Mouse (Mus musculus) adrenal gland (tissue): Measurements from ENCODE around the gene Lmf1.

Experiments used
- intact Hi-C: fragments of 180-260 bp; cut with DNase I; formaldehyde crosslinking; loops from one replicate; pipeline ENCODE4 v1.15.1; 2025

The Lmf1 gene

DNA sequence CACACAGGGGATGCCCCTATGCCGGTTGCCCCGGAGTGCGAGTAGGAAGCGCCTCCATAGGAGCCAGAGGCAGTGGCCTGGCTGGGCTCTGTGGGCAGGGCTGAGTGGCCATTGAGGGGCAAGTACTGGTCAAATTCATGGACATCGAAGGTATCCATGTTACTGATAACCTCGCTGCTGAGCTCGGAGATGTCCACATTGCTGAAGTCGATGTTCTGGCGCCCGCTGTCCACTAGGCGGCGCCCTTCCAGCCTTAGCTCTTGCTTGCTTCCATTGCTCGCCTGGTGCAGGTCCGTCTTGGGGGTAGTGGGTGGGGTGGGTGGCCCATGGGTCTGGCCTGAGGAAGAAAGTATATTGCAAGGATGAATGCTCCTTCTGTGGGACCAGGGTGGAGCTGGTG lies 11.1 kb upstream of the Lmf1 start:
- intact Hi-C loops: loop anchor here (1.0 kb wide), 1 partner anchor 131 kb away; no protein-coding TSS in a partner anchor

DNA sequence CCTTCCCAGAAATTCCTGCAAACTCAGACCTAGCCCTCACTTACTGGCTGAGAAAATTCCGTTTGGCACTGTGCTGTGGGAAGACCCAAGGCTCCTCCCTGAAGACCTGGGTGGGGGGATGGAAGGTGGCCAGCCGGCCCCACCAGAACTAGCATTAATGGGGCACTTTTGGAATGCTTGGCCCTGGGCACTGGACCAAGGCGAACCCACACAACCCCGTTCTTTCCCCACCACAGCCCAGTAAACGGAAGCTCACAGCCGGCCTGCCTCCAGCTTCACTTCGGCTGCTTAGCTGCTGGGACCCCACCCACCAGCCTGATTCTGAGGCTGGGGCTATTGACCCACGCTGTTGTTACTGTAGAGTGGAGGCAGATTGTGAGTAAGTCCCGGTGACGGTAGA lies 10.7 kb upstream of the Lmf1 start:
- intact Hi-C loops: loop anchor here (1.0 kb wide), 1 partner anchor 130 kb away; no protein-coding TSS in a partner anchor

DNA sequence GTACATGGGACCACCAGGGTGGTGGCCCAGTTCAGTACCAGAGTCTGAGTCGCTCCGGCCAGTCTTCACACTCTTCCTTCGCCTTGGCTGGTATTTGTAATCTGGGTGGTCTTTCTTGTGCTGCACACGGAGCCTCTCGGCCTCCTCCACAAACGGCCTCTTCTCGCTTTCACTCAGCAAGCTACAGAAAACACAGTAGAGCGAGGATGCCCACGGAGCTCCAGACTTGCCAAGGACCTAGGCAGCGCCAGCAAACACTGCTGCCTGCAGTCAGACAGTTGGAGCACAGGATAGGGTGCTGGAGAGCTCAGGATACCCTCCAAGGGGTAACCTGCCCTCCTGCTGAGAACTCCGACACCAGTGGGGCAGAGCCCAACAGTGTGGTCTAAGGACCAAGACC lies 10.0 kb upstream of the Lmf1 start:
- intact Hi-C loops: loop anchor here (1.0 kb wide), 1 partner anchor 129 kb away; no protein-coding TSS in a partner anchor

DNA sequence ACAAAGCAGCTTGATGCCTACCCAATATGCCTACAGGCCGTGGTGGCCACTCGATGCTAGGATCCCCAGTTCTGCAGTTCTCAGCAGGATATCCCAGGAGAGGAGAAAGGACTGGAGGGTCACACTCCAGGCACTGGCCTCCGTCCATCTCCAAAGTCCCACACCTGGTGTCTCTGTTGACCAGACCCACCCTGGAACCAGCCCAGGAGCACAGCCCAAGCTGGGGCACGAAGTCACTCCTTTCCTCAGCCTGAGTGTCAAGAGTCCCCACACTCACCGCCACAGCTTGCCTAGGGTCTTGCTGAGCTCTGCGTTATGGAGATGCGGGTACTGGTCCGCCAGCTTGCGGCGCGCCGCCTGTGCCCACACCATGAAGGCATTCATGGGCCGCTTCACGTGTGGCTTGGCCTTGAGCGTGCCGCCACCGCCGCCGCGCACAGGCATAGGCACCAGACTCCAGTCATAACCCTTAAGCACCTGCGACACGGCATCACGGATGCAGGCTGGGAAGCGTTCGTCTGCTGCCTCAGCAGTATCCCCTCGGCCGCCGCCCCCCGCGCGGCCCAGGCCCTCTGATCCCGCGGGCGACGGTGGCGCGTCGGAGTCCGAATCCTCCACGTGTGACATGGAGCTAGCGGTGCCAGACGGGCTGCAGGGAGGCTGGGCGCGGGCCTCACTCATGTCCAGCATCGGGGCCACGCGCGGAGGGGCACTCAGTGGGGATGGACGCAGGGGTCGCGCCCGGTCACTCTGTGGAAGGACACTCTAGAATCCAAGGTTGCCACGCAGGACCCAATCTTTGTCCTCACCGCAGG lies 8.8 kb upstream of the Lmf1 start:
- intact Hi-C loops: loop anchor here (10.0 kb wide), 1 partner anchor 225 kb away; the partner anchor contains the start of genes AC134908.4, Fam173a and Metrn

DNA sequence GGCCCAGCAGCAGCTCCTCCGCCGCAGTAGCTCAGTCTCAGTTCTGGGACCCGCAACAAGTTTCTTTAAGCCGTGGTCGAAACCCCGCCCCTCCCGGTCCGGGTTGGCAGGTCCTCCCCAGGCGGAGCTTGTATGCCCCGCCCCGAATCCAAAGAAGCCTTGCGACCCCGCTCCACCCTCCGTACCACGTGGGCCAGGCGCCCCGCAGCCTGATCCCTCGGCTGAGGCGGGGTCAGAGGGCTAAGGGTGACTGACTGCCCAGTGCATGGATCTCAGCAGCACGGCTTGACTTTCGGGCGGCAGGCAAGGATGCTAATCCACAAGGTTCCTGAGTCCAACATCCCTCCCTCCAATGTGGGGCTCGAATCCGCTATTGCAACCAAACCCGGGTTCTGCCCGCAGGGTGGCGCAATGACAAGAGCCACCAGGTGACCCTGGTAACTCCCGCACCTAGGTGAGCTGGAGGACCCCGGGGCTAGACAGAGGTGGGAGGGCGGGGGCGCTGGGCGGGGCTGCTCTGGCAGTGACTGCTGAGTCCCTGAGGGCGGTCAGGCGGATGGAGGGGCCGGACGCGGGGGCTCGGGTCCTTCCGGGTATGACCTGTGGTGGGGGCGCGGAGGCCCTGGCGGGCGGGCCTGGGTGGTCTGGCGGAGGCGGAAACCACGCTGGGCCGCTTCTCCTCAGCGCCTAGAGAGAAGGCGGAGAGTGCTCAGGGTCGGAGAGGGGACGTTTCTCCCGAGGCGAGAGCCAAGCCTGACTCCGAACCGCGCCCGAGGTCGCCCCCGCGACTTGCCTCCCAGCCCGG lies 8.0 kb upstream of the Lmf1 start, which contains the start of gene Sox8:
TSS of gene Sox8 (minus strand) at position 39 of the 805 bp plus-strand sequence.
- intact Hi-C loops: loop anchor here (10.0 kb wide), 1 partner anchor 224 kb away; the partner anchor contains the start of genes AC134908.4, Fam173a and Metrn

DNA sequence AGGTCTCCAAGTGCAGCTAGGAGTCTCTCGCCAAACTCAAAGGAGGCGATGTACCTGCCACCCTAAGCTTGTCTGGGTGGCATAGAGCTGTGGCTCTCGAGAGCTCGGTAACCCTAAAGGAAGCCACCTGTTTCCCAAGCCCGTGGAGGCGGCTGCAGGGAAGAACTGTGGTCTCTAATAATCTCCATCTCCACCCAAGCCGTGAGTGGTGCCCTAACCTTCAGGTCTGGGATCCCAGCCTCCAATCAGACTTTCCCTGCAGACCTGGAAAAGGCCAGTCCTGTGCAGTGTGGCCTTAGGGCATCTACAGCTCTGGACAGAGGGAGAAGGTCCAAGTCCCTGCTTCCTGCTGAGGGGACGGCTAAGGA lies 7.4 kb upstream of the Lmf1 start:
- intact Hi-C loops: loop anchor here (10.0 kb wide), 1 partner anchor 223 kb away; the partner anchor contains the start of genes AC134908.4, Fam173a and Metrn

DNA sequence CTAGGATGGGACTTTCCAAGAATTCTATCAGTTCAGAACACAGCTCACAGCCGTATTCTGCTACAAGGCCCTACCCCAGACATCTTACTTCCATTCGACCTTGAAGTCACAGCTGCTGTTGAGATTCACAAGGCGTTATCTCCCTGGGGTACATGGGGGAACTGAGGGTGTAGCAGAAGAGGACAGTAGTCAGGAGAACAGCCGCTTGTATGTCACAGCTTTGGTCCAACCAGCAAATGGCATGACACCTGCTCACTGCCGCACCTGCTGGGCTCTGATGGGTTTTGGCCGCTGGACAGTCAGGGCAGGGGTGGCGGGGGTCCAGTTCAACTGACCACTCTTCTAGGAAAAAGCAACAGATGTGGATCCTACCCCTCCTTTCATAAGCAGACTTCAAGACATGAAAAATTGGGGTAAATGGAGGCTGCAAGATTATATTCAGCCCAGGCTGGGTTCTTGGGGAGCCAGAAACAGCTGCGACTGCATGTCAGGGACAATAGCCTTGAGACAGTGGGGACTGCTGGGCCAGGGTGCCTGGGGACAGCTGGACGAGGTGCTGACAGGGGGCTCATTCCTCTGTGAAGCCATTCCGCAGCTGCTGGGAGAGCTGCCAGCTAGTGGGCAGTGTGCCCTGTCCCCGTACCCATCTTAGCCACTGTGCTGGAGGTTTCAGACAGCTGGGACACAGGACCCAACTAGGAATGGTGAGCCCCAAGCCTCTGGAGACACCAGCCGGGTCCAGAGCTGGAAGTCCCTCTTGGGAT lies 3.5 kb upstream of the Lmf1 start:
- intact Hi-C loops: loop anchor here (10.0 kb wide), 1 partner anchor 219 kb away; the partner anchor contains the start of genes AC134908.4, Fam173a and Metrn

DNA sequence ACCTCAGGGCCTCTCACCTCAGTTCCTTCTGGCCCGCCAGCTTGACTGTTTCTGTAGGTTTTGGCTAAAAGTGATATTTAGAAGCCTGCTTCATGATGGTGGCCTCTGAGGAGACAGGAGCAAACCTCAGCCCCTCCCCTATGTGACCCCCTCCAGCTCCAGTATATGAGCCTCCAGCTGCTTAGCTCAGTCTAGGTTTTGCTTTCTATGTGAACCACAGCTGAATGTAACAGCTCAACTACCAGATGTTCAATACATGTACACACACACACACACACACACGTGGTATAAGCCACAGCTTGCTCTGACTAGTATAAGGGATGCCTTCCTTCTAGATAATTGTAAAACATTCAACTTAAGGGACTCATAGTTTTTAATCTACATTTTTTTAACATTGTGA lies 2.9 kb upstream of the Lmf1 start:
- intact Hi-C loops: loop anchor here (10.0 kb wide), 1 partner anchor 219 kb away; the partner anchor contains the start of genes AC134908.4, Fam173a and Metrn

DNA sequence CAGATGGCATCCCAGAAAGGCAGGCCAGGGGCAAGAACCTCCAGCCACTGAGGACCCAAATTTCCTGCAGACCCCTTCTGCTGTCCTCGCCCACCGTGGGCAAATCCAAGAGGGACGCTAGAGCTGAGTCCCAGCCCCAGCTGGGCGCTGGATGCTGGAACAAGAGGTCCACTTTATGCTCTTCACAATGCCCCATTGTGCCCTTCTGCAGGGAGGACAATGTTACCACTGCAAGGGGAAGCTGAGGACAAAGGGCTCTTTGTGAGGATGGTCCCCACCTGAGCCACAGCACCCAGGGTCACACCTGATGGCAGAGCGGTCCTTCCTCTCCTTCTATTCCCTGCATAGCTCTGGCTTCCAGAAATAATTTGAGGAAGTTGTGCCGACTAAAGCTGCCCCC lies 1.6 kb upstream of the Lmf1 start:
- intact Hi-C loops: loop anchor here (10.0 kb wide), 1 partner anchor 218 kb away; the partner anchor contains the start of genes AC134908.4, Fam173a and Metrn

DNA sequence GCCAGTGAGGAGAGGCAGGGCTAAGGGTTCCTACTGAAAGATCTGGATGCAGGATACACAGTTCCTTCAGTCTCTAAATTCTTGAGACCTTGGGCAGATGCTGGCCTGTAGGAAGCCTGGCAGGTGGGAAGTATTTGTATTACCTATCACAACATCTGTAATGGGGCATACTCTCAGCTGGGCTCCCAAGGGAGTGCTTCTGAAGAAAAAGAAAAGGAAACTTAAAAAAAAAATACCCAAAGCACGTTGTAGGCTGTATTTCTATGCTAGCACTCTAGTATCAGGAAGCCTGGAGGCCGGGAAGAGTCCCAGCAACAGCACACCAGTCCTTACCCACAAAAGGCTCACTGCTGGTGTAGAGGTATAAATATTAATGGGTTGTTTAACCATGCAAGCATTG lies 1.2 kb upstream of the Lmf1 start:
- intact Hi-C loops: loop anchor here (10.0 kb wide), 1 partner anchor 217 kb away; the partner anchor contains the start of genes AC134908.4, Fam173a and Metrn

DNA sequence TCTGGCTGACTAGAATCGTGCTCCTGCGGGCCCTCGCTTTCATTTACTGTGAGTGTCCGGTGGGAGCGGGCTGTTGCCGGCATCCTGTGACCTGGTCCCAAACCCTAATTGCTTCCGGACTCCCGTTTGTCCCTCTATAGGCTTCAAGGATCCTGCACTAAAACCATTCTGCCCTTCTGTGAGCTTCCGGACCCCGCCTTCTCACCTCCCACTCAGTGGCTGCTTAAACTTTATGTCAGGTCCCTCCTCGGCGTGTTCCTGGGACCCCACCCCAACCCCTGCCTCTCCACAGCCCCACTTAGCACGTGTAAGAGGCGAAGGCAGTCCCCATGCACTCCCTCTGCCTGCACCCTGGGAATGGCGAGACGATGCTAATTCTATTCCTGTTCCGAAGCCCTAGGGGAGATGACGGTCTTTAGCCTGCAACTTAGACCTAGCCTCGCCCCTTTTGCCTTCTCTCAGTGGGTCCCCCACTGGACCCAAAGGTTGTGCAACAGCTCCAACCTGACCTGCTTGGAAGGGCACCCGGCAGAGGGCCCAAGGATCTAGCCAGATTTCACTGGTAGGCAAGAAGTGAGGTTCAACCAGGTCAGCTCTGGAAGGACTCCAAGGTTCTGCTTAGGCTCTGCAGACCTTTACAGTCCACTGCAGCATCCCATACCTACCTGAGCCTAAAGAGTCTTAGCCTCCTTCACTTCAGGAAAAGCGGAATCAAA lies 605 bp downstream of the Lmf1 start:
- intact Hi-C loops: loop anchor here (10.0 kb wide), 1 partner anchor 215 kb away; the partner anchor contains the start of genes AC134908.4, Fam173a and Metrn

DNA sequence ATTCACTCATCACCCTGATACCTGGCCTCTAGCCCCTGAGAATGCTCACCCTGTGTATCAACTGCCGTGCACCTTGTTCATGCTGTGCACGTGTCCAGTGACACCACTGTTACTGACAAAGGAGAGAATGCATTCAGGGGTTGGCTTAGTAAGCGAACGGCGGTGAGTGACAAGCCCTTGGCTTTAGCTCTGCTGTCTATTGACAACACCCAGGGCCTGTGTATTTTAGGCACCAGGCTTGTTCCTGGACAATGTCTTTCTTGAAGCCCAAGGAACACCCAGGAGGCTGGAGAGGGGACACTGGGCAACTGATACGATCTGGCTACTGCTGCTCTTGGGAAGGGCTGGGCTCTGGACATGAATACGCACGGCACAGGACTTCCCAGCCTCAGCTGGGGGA lies 3.2 kb downstream of the Lmf1 start:
- intact Hi-C loops: no loop called here

DNA sequence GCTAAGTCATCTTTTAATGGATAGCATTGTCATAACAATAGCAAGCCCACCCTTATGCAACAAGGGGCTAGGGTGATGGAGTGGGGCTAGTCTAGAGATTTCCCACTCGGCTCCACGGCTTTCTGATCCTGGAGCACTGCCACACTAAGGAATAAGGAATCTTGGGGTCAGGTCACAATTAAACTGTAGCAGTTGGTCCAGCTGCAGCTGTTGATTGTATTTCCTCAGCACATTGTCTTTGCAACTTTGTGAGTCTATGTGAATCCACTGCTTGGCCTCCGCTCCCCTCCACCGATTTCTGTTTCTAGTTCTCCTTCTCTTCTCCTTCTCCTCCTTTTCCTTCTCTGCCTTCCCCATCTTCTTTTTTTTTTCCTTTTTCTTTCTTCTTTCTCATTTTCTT lies 4.2 kb downstream of the Lmf1 start:
- intact Hi-C loops: no loop called here

DNA sequence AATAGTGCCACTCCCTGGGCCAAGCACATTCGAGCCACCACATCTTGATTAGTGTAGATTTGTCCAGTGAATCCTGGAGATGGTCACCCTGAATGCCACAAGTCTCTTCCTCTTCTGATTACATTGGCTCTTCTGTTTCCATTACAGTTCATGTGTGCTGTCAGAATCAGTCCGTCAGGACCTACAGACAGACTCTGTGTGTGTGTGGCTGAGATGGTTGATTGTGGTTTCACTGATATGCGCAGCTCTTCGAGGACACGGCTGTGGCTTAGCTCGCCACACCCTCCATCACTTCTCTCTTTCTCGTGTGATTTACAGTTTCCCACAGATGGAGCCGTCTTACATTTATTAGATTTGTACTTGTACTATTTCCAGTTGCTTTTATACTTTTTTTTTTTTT lies 5.0 kb downstream of the Lmf1 start:
- intact Hi-C loops: no loop called here

DNA sequence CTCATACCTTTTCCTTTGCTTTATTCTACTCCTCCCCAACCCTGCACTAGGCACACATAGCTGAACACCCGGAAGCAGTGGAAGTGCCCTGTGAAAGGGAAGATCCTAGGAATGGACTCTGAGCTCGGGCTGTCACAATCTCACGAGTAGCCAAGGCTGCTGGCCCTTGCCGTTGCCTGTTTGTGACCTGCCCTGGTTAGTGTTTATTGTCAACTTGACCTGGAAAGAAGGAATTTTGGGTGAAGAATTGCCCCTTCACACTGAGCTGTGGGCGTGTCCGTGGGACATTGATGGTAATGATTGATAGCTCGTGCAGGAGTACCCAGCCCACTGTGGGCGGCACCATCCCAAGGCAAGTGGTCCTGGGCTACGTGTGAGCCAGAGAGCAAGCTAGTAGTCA lies 5.8 kb downstream of the Lmf1 start:
- intact Hi-C loops: no loop called here

DNA sequence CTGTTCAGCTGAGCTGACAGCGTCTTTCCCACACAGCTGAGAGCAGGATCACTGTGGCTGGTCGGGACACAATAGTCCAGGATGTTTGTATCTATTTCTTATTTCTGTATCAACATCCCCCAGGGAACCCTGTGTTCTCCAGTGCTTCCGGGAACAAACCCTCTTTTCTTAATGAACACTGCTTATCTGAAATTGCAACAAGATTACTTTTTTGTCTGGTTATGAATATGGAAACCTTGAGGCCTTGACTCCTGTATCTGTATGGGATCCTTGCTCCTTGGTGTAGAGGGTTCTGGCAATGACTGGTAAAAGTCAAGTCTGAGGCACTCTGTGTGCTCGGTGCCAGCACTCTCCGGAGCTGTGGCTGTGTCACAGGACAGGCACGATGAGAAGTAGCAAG lies 11.2 kb downstream of the Lmf1 start:
- intact Hi-C loops: no loop called here

DNA sequence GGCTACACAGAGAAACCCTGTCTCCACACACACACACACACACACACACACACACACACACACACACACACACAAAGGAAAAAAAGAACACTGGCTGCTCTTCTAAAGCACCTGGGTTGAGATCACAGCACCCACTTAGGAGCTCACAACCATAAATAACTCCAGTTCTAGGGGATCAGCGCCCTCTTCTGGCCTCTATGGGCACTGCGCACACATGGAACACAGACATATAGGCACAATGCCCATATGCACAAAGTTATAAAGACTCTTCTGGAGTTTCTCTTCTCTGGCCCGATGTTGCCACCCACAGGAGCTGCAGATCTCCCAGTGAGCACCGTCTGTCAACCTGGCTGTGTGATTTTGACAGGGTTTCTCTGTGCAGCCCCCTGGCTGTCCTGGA lies 12.1 kb downstream of the Lmf1 start:
- intact Hi-C loops: no loop called here

DNA sequence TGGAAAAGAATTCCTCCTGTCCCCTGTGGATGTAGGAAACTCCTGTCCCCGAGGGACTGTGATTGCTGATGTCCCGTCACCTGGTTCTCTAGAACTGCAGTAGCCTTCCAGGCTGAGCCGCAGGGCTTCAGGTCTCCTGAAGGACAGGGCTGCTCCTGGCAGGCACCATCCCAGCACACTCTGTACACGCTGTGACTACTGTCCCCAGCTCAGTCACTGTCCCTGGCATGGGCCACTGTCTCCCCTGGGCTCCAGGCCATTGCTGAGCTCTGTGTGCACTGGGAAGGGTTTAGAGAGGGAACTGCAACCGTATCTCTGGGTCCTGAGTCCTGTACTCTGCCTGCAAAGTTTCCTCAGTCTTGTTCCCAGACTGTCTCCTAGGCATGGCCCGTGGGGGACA lies 13.5 kb downstream of the Lmf1 start:
- intact Hi-C loops: no loop called here

DNA sequence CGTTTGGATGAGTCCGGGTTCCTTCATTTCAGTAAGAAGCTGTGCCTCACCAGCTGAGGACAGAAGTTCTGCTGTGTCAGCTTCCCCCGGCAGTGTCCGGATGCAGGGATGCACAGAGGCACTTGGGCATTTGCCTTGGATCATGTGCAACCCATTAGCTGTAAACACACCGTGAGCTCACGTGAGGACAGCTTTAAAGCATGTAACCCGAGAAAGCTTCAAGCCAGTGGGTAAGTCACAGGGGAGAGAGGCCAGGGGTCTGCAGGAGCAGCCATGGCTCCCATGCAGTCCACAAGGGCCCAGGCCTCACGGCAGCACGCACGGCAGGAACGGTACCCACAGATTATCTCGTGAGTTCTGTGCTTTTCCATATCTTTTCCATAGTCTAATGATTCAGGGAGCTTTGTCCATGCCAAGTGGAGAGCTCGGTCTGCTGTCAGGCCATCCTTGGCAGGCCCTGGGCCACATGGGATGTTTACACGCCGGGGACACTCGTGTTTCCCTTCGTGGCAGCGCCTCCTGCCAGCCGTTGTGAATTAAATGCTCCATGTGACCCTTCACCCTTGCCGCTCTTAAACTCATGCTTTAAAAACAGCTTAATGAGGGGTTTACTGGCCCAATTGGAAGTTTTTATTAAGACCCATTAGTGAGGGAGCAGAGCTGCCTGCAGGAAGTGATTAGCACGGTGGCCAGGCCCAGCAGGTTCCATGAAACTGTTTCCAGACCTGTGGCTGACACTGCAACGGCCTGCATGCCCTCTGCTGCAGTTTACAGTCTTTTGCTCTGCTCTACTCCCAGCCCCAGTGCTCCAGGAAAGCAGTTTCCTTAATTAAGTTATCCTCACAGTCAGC lies 14.8 kb downstream of the Lmf1 start:
- intact Hi-C loops: no loop called here
